In the genomic region with DNA sequence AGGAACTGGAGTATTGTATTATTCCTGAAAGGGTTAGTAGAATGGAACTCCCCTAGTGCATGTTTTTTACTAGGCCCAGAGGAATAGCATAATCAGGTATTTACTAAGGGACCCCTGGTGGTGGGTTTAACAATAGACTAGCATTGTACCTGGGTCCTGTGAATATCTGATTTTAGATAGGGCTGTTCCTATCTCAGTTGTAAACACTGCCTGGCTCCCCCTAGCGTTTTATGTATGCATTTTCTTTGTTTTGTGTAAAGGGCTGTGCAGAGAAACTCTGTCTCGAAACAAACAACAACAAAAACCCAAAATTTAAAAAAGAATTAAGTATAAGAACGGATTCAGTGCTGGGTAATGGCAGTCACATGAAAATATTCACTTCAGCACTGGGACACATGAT, we compare ENCODE assay signal across 14 mouse cellular contexts. TPM values are rescaled to one million over a fixed set of nuclear protein-coding genes. Genes with fewer than 3 reads are reported as not detected.
DNase-seq lines count a peak whose midpoint lies in the region; ATAC-seq and TF ChIP-seq lines count a peak whose summit lies in the region.
"Had no signal": no experiment of that assay in that cellular context is flagged by ENCODE, and none has a peak within 500 bp of the region (broad histone marks: within the 10 kb centered on the region; RNA-seq: fewer than 3 reads in every experiment).

No protein-coding gene starts in this region.

- no peak overlapping the region for H3K9ac ChIP-seq in hindbrain, postnatal 0 days (replicated peaks; ENCODE audit: low read length)
- H3K9ac ChIP-seq in hindbrain, embryonic 16.5 days (ENCODE audit: low read depth, low read length): no peak overlapping the region

- TF ChIP-seq POLR2A in lung, adult 2 months (IDR thresholded peaks at IDR 0.05; ENCODE audit: borderline replicate concordance, extremely low read depth, low read depth, low read length): no peak
- TF ChIP-seq POLR2A in brain, embryonic 14.5 days (IDR thresholded peaks at IDR 0.05; ENCODE audit: borderline replicate concordance, extremely low read depth, insufficient read depth, insufficient read length, poor library complexity, severe bottlenecking): no peak

- peak; percentile 52 for TF ChIP-seq CTCF in hindbrain, postnatal 0 days (IDR thresholded peaks at IDR 0.05; ENCODE audit: low read depth)
- TF ChIP-seq CTCF in lung, adult 2 months (IDR thresholded peaks at IDR 0.05; ENCODE audit: insufficient read depth, low read length): no peak
- 0 out of 2 replicates have a peak, but pooled peaks have one; percentile 1 for TF ChIP-seq CTCF in brain, embryonic 14.5 days (IDR thresholded peaks at IDR 0.05; ENCODE audit: borderline replicate concordance, extremely low read depth, insufficient read depth, insufficient read length)

- no peaks in the 10 kb centered on the region for H3K9me3 ChIP-seq in hindbrain, postnatal 0 days (ENCODE audit: low read length)
- no peaks in the 10 kb centered on the region for H3K9me3 ChIP-seq in hindbrain, embryonic 16.5 days (ENCODE audit: control insufficient read depth, low read length)

- DNase-seq in hindbrain, postnatal 0 days (ENCODE audit: low spot score): peak; percentile 41
- peak; percentile 13 for DNase-seq in lung, postnatal 10 days
- no peak for DNase-seq in lung, adult 2 months
- peak; percentile 50 for DNase-seq in ES-CJ7 (ENCODE audit: low read depth, low spot score)
- DNase-seq in brain, embryonic 14.5 days (ENCODE audit: low read depth): peak; percentile 19
- no peak for DNase-seq in gastrocnemius, postnatal 36 days
- DNase-seq: cerebellum, adult 8-10 months; heart, postnatal 10 days had no signal

- no peaks in the 10 kb centered on the region for H3K4me1 ChIP-seq in hindbrain, postnatal 0 days (ENCODE audit: insufficient read depth, low read length)
- H3K4me1 ChIP-seq in hindbrain, embryonic 16.5 days (ENCODE audit: control insufficient read depth, insufficient read depth, low read depth, low read length): no peaks in the 10 kb centered on the region
- peaks cover 5% of the 10 kb centered on the region; the same call in 1 of the 2 replicates for H3K4me1 ChIP-seq in lung, adult 2 months (ENCODE audit: control insufficient read depth, insufficient read depth, low read length)

- intact Hi-C loops in gastrocnemius, postnatal 36 days (cut with DNase I): no loop called here

- no peak for ATAC-seq in hindbrain, postnatal 0 days
- no peak for ATAC-seq in hindbrain, embryonic 16.5 days

- no peak overlapping the region for H3K27ac ChIP-seq in hindbrain, postnatal 0 days
- H3K27ac ChIP-seq in hindbrain, embryonic 16.5 days (ENCODE audit: low read depth, low read length): no peak overlapping the region
- H3K27ac ChIP-seq: macrophage had no signal

- no peaks in the 10 kb centered on the region for H3K27me3 ChIP-seq in hindbrain, postnatal 0 days (ENCODE audit: insufficient read depth, low read length)
- no peaks in the 10 kb centered on the region for H3K27me3 ChIP-seq in hindbrain, embryonic 16.5 days (replicated peaks; ENCODE audit: control insufficient read depth, insufficient read depth, low read length)

- H3K36me3 ChIP-seq in hindbrain, postnatal 0 days (ENCODE audit: insufficient read depth, low read length): no peaks in the 10 kb centered on the region
- H3K36me3 ChIP-seq in hindbrain, embryonic 16.5 days (ENCODE audit: control insufficient read depth, insufficient read depth, low read length): no peaks in the 10 kb centered on the region

- no peak overlapping the region for H3K4me2 ChIP-seq in hindbrain, postnatal 0 days (ENCODE audit: low read depth, low read length)
- H3K4me2 ChIP-seq in hindbrain, embryonic 16.5 days (ENCODE audit: low read length): no peak overlapping the region

- no peak overlapping the region for H3K4me3 ChIP-seq in hindbrain, postnatal 0 days (ENCODE audit: low read length)
- no peak overlapping the region for H3K4me3 ChIP-seq in hindbrain, embryonic 16.5 days (ENCODE audit: low read length)
- no peak overlapping the region for H3K4me3 ChIP-seq in lung, adult 2 months (replicated peaks; ENCODE audit: extremely low read depth, low read depth, low read length)
- H3K4me3 ChIP-seq: erythroblast, embryonic 14.5 days had no signal

- 70% methylated on average over 3 of the region's 3 CpGs for WGBS in hindbrain, postnatal 0 days
- 71% methylated on average over 3 of the region's 3 CpGs for WGBS in hindbrain, embryonic 16.5 days
- WGBS in lung, adult 2 months: 71% methylated on average over 3 of the region's 3 CpGs

RNA-seq across cellular contexts. Expression of a gene that starts 18.0 kb away (rescaled TPM):
- 0.10 TPM in 1 of 2 replicates, not detected in the other for total RNA-seq in hindbrain, postnatal 0 days (2014; rRNA removed)
- polyA plus RNA-seq in hindbrain, postnatal 0 days (2015; fragmentation: Nextera tagmentation; extraction: Ambion mirVana): 0.13 and 0.14 TPM in 2 replicates
- 0.11 and 0.15 TPM in 2 replicates for polyA plus RNA-seq in hindbrain, embryonic 16.5 days (2015; fragmentation: Nextera tagmentation; extraction: Ambion mirVana)
- polyA plus RNA-seq in lung, adult 2 months (2012; rRNA removed): 1.8 and 2.6 TPM in 2 replicates
- 0.05 and 0.07 TPM in 2 replicates for polyA plus RNA-seq in brain, embryonic 14.5 days (2012; rRNA removed)
- not detected for total RNA-seq in gastrocnemius, postnatal 36 days (2021)
- total RNA-seq: gastrocnemius, adult 8-10 months; heart, postnatal 10 days had no signal
- polyA plus RNA-seq: erythroblast, embryonic 14.5 days; kidney, embryonic 14.5 days had no signal

RNA-seq across cellular contexts. Expression of a gene that starts 19.1 kb away (rescaled TPM):
- not detected in 2 replicates for total RNA-seq in hindbrain, postnatal 0 days (2014; rRNA removed)
- polyA plus RNA-seq in hindbrain, postnatal 0 days (2015; fragmentation: Nextera tagmentation; extraction: Ambion mirVana): not detected in 2 replicates
- not detected in 2 replicates for polyA plus RNA-seq in hindbrain, embryonic 16.5 days (2015; fragmentation: Nextera tagmentation; extraction: Ambion mirVana)
- 0.41 TPM in 1 of 2 replicates, not detected in the other for polyA plus RNA-seq in lung, adult 2 months (2012; rRNA removed)
- polyA plus RNA-seq in brain, embryonic 14.5 days (2012; rRNA removed): not detected in 2 replicates
- not detected for total RNA-seq in gastrocnemius, postnatal 36 days (2021)
- total RNA-seq: adrenal gland, postnatal 4 days; heart, postnatal 10 days had no signal
- polyA plus RNA-seq: erythroblast, embryonic 14.5 days; kidney, embryonic 14.5 days; macrophage had no signal

RNA-seq across cellular contexts. Expression of a gene that starts 19.1 kb away (rescaled TPM):
- total RNA-seq in hindbrain, postnatal 0 days (2014; rRNA removed): not detected in 2 replicates
- not detected in 2 replicates for polyA plus RNA-seq in hindbrain, postnatal 0 days (2015; fragmentation: Nextera tagmentation; extraction: Ambion mirVana)
- polyA plus RNA-seq in hindbrain, embryonic 16.5 days (2015; fragmentation: Nextera tagmentation; extraction: Ambion mirVana): not detected in 2 replicates
- 2.4 and 2.7 TPM in 2 replicates for polyA plus RNA-seq in lung, adult 2 months (2012; rRNA removed)
- polyA plus RNA-seq in brain, embryonic 14.5 days (2012; rRNA removed): 0.05 TPM in 1 of 2 replicates, not detected in the other
- total RNA-seq in gastrocnemius, postnatal 36 days (2021): not detected
- total RNA-seq: gastrocnemius, adult 8-10 months; heart, postnatal 10 days had no signal
- polyA plus RNA-seq: kidney, embryonic 14.5 days had no signal

Comparison
In these comparisons a context has a peak if more than half of its experiments do, and no peak if none do; other contexts are left out.
1. DNase-seq: peak in hindbrain, postnatal 0 days (single experiment), lung, postnatal 10 days (single experiment), ES-CJ7 (single experiment) and brain, embryonic 14.5 days (single experiment); none in lung, adult 2 months (single experiment) and gastrocnemius, postnatal 36 days (0 of 2).